Mouse (Mus musculus): ENCODE results near the gene E130116L18Rik.

- TF ChIP-seq CTCF (IDR thresholded peaks at IDR 0.05; ENCODE audit: borderline replicate concordance, extremely low read depth, insufficient read depth, insufficient read length) (no peak), POLR2A (IDR thresholded peaks at IDR 0.05; ENCODE audit: borderline replicate concordance, extremely low read depth, insufficient read depth, insufficient read length, poor library complexity, severe bottlenecking) (no peak)
Measured at GRCm38 (mm10) chr5:25261452-25261851, 38.5 kb upstream of the E130116L18Rik start.
